Mouse (Mus musculus): ENCODE measurements around the gene St6gal2. TPM values are rescaled to one million over a fixed set of nuclear protein-coding genes. Genes with fewer than 3 reads are reported as not detected.

The St6gal2 gene
- total RNA-seq, 1 experiment, result 1.6 TPM

DNA sequence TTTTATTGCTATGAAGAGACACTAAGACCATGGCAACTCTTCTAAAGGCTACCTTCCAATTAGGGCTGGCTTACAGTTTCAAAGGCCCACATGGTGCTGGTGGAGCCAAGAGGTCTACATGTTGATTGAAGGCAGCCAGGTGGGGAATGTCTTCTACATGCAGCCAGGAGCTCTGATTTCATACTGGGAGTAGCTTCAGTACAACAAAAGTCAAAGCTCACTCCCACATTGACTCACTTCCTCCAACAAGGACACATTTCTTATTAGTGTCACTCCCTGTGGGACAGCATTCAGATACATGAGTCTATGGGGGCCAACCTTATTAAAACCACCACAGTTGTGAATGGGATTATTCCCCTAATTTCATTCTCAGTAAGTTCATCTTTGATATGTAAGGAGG, 23.8 kb downstream of the St6gal2 start:
- Histone ChIP-seq H3K9me3 (ENCODE audit: control insufficient read depth, insufficient read depth, low read depth, low read length) (no peaks in the 10 kb centered on the region), H3K9ac (ENCODE audit: insufficient read depth, low read depth, low read length, poor library complexity, severe bottlenecking) (no peak overlapping the region), H3K36me3 (ENCODE audit: control insufficient read depth, insufficient read depth, low read length, poor library complexity, severe bottlenecking) (no peaks in the 10 kb centered on the region), H3K27ac (ENCODE audit: insufficient read depth, low read depth, low read length, poor library complexity, severe bottlenecking) (no peak overlapping the region), H3K4me3 (ENCODE audit: insufficient read depth in 1 of 2, low read depth in 1 of 2, low read length in 2 of 2, poor library complexity in 1 of 2, severe bottlenecking in 1 of 2) (no peak overlapping the region), H3K4me1 (ENCODE audit: control insufficient read depth in 2 of 2, insufficient read depth in 2 of 2, low read length in 2 of 2, poor library complexity in 1 of 2) (no peaks in the 10 kb centered on the region)
- TF ChIP-seq HCFC1 (IDR thresholded peaks at IDR 0.05; ENCODE audit: borderline replicate concordance, insufficient read depth, low read length) (no peak), CHD2 (IDR thresholded peaks at IDR 0.05; ENCODE audit: low read depth, low read length) (no peak), MAFK (IDR thresholded peaks at IDR 0.05; ENCODE audit: insufficient read depth, low read depth, low read length) (no peak), ZNF384 (IDR thresholded peaks at IDR 0.05; ENCODE audit: low read depth, low read length) (no peak)
- in situ Hi-C loops (cut with MboI; ENCODE audit: low sequenced_read_pairs in 2 of 2, unreplicated experiment in 2 of 2), result no loop called here
- no peak for DNase-seq (ENCODE audit: low read depth, low spot score)

GRCm38 (mm10) chr17:55475974-55476373, 30.8 kb downstream of the St6gal2 start:
- Histone ChIP-seq H3K9ac (ENCODE audit: insufficient read depth, low read depth, low read length, poor library complexity, severe bottlenecking) (no peak overlapping the region), H3K4me1 (ENCODE audit: control insufficient read depth in 2 of 2, insufficient read depth in 2 of 2, low read length in 2 of 2, poor library complexity in 1 of 2) (no peaks in the 10 kb centered on the region), H3K27ac (ENCODE audit: insufficient read depth, low read depth, low read length, poor library complexity, severe bottlenecking) (no peak overlapping the region), H3K36me3 (ENCODE audit: control insufficient read depth, insufficient read depth, low read length, poor library complexity, severe bottlenecking) (no peaks in the 10 kb centered on the region), H3K9me3 (ENCODE audit: control insufficient read depth, insufficient read depth, low read depth, low read length) (no peaks in the 10 kb centered on the region), H3K4me3 (ENCODE audit: insufficient read depth in 1 of 2, low read depth in 1 of 2, low read length in 2 of 2, poor library complexity in 1 of 2, severe bottlenecking in 1 of 2) (no peak overlapping the region)
- TF ChIP-seq ZC3H11A (IDR thresholded peaks at IDR 0.05; ENCODE audit: borderline replicate concordance, low read depth, low read length), result no peak
- TF ChIP-seq CHD2 (IDR thresholded peaks at IDR 0.05; ENCODE audit: low read depth, low read length), result no peak
- TF ChIP-seq ZNF384 (IDR thresholded peaks at IDR 0.05; ENCODE audit: low read depth, low read length), result no peak
- no peak for TF ChIP-seq HCFC1 (IDR thresholded peaks at IDR 0.05; ENCODE audit: borderline replicate concordance, insufficient read depth, low read length)
- TF ChIP-seq MAFK (IDR thresholded peaks at IDR 0.05; ENCODE audit: insufficient read depth, low read depth, low read length), result no peak
- in situ Hi-C loops (cut with MboI; ENCODE audit: low sequenced_read_pairs in 2 of 2, unreplicated experiment in 2 of 2), result no loop called here
- DNase-seq (ENCODE audit: low read depth, low spot score), result no peak

DNA sequence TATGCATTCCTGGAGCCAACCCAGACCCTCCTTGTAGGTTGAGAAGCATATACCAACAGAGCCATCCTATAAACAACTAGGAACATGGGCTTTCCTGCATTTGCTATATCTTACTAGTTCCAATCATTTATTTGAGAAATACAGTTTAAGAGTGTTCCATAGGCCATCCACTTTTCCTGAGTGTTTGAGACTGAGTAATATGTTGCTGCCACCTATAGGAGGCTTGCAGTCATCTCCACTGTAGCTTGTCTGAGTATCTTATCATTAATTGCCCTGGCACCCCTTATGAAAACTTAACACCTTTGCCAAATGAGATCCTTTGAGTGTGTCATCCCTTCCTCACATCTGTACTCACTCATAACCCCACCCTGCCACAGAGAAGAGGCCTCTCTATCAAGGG, 32.2 kb downstream of the St6gal2 start:
- TF ChIP-seq HCFC1 (IDR thresholded peaks at IDR 0.05; ENCODE audit: borderline replicate concordance, insufficient read depth, low read length) (no peak), ZC3H11A (IDR thresholded peaks at IDR 0.05; ENCODE audit: borderline replicate concordance, low read depth, low read length) (0 out of 2 replicates have a peak, but pooled peaks have one; percentile 11)
- H3K27ac ChIP-seq (ENCODE audit: insufficient read depth, low read depth, low read length, poor library complexity, severe bottlenecking), result no peak overlapping the region
- no peak for DNase-seq (ENCODE audit: low read depth, low spot score)
- peaks cover 0 to 2% of the 10 kb centered on the region in 2 experiments; a peak in 1 of 4 replicates for H3K4me1 ChIP-seq (ENCODE audit: control insufficient read depth in 2 of 2, insufficient read depth in 2 of 2, low read length in 2 of 2, poor library complexity in 1 of 2)
- no peaks in the 10 kb centered on the region for H3K36me3 ChIP-seq (ENCODE audit: control insufficient read depth, insufficient read depth, low read length, poor library complexity, severe bottlenecking)
- no peak overlapping the region for H3K9ac ChIP-seq (ENCODE audit: insufficient read depth, low read depth, low read length, poor library complexity, severe bottlenecking)
- H3K9me3 ChIP-seq (ENCODE audit: control insufficient read depth, insufficient read depth, low read depth, low read length), result no peaks in the 10 kb centered on the region
- no peak overlapping the region for H3K4me3 ChIP-seq (ENCODE audit: insufficient read depth in 1 of 2, low read depth in 1 of 2, low read length in 2 of 2, poor library complexity in 1 of 2, severe bottlenecking in 1 of 2)
- in situ Hi-C loops (cut with MboI; ENCODE audit: low sequenced_read_pairs in 2 of 2, unreplicated experiment in 2 of 2), result no loop called here

GRCm38 (mm10) chr17:55479367-55479766, 34.2 kb downstream of the St6gal2 start:
- H3K9ac ChIP-seq (ENCODE audit: insufficient read depth, low read depth, low read length, poor library complexity, severe bottlenecking), result no peak overlapping the region
- DNase-seq (ENCODE audit: low read depth, low spot score), result no peak
- no peak overlapping the region for H3K4me3 ChIP-seq (ENCODE audit: insufficient read depth in 1 of 2, low read depth in 1 of 2, low read length in 2 of 2, poor library complexity in 1 of 2, severe bottlenecking in 1 of 2)
- in situ Hi-C loops (cut with MboI; ENCODE audit: low sequenced_read_pairs in 2 of 2, unreplicated experiment in 2 of 2), result no loop called here
- no peak overlapping the region for H3K27ac ChIP-seq (ENCODE audit: insufficient read depth, low read depth, low read length, poor library complexity, severe bottlenecking)
- peaks cover 0 to 6% of the 10 kb centered on the region in 2 experiments; a peak in 1 of 4 replicates for H3K4me1 ChIP-seq (ENCODE audit: control insufficient read depth in 2 of 2, insufficient read depth in 2 of 2, low read length in 2 of 2, poor library complexity in 1 of 2)
- no peak for TF ChIP-seq CHD2 (IDR thresholded peaks at IDR 0.05; ENCODE audit: low read depth, low read length)
- TF ChIP-seq MAFK (IDR thresholded peaks at IDR 0.05; ENCODE audit: insufficient read depth, low read depth, low read length), result no peak
- TF ChIP-seq ZNF384 (IDR thresholded peaks at IDR 0.05; ENCODE audit: low read depth, low read length), result no peak
- TF ChIP-seq HCFC1 (IDR thresholded peaks at IDR 0.05; ENCODE audit: borderline replicate concordance, insufficient read depth, low read length), result no peak
- H3K36me3 ChIP-seq (ENCODE audit: control insufficient read depth, insufficient read depth, low read length, poor library complexity, severe bottlenecking), result no peaks in the 10 kb centered on the region
- no peaks in the 10 kb centered on the region for H3K9me3 ChIP-seq (ENCODE audit: control insufficient read depth, insufficient read depth, low read depth, low read length)

- Histone ChIP-seq H3K9ac (ENCODE audit: insufficient read depth, low read depth, low read length, poor library complexity, severe bottlenecking) (no peak overlapping the region), H3K9me3 (ENCODE audit: control insufficient read depth, insufficient read depth, low read depth, low read length) (no peaks in the 10 kb centered on the region), H3K27ac (ENCODE audit: insufficient read depth, low read depth, low read length, poor library complexity, severe bottlenecking) (no peak overlapping the region), H3K4me1 (ENCODE audit: control insufficient read depth in 2 of 2, insufficient read depth in 2 of 2, low read length in 2 of 2, poor library complexity in 1 of 2) (peaks cover 0 to 6% of the 10 kb centered on the region in 2 experiments; a peak in 1 of 4 replicates), H3K36me3 (ENCODE audit: control insufficient read depth, insufficient read depth, low read length, poor library complexity, severe bottlenecking) (no peaks in the 10 kb centered on the region), H3K4me3 (ENCODE audit: insufficient read depth in 1 of 2, low read depth in 1 of 2, low read length in 2 of 2, poor library complexity in 1 of 2, severe bottlenecking in 1 of 2) (no peak overlapping the region)
- no peak for DNase-seq (ENCODE audit: low read depth, low spot score)
- in situ Hi-C loops (cut with MboI; ENCODE audit: low sequenced_read_pairs in 2 of 2, unreplicated experiment in 2 of 2), result no loop called here
- no peak for TF ChIP-seq ZC3H11A (IDR thresholded peaks at IDR 0.05; ENCODE audit: borderline replicate concordance, low read depth, low read length)
- no peak for TF ChIP-seq MAFK (IDR thresholded peaks at IDR 0.05; ENCODE audit: insufficient read depth, low read depth, low read length)
- TF ChIP-seq HCFC1 (IDR thresholded peaks at IDR 0.05; ENCODE audit: borderline replicate concordance, insufficient read depth, low read length), result no peak
- no peak for TF ChIP-seq CHD2 (IDR thresholded peaks at IDR 0.05; ENCODE audit: low read depth, low read length)
These were observed 39.1 kb downstream of the St6gal2 start for GRCm38 (mm10) chr17:55484108-55484870.
